Mouse (Mus musculus): ENCODE data around the gene Ttll5. TPM values are rescaled to one million over a fixed set of nuclear protein-coding genes. Genes with fewer than 3 reads are reported as not detected.

Ttll5 gene
- total RNA-seq, 1 experiment from 2014 or later: 21.7 TPM

GRCm38 (mm10) chr12:86082481-86083012 is 258.1 kb downstream of the Ttll5 start, which contains the start of gene Ift43:
Gene Ift43 (plus strand): TSS chr12:86082541.
- ATAC-seq (replicated peaks in 1 of 2; ENCODE audit: insufficient read depth in 1 of 2, low FRiP score in 2 of 2, low TSS enrichment in 1 of 2, low read depth in 1 of 2, poor library complexity in 2 of 2, severe bottlenecking in 2 of 2): peak in 1 of 2 experiments; percentile 49; a peak in 3 of 4 replicates

- ATAC-seq (replicated peaks in 1 of 2; ENCODE audit: insufficient read depth in 1 of 2, low FRiP score in 2 of 2, low TSS enrichment in 1 of 2, low read depth in 1 of 2, poor library complexity in 2 of 2, severe bottlenecking in 2 of 2): no peak
These were observed 261.4 kb downstream of the Ttll5 start for GRCm38 (mm10) chr12:86085873-86086272.

- ATAC-seq (replicated peaks in 1 of 2; ENCODE audit: insufficient read depth in 1 of 2, low FRiP score in 2 of 2, low TSS enrichment in 1 of 2, low read depth in 1 of 2, poor library complexity in 2 of 2, severe bottlenecking in 2 of 2): no peak
These were observed 262.1 kb downstream of the Ttll5 start for GRCm38 (mm10) chr12:86086550-86086949.

- ATAC-seq (replicated peaks in 1 of 2; ENCODE audit: insufficient read depth in 1 of 2, low FRiP score in 2 of 2, low TSS enrichment in 1 of 2, low read depth in 1 of 2, poor library complexity in 2 of 2, severe bottlenecking in 2 of 2): no peak
These were observed 263.6 kb downstream of the Ttll5 start for GRCm38 (mm10) chr12:86088042-86088441.

- no peak for ATAC-seq (replicated peaks in 1 of 2; ENCODE audit: insufficient read depth in 1 of 2, low FRiP score in 2 of 2, low TSS enrichment in 1 of 2, low read depth in 1 of 2, poor library complexity in 2 of 2, severe bottlenecking in 2 of 2)
These were observed 266.3 kb downstream of the Ttll5 start for GRCm38 (mm10) chr12:86090764-86091163.

- no peak for ATAC-seq (replicated peaks in 1 of 2; ENCODE audit: insufficient read depth in 1 of 2, low FRiP score in 2 of 2, low TSS enrichment in 1 of 2, low read depth in 1 of 2, poor library complexity in 2 of 2, severe bottlenecking in 2 of 2)
These were observed 267.2 kb downstream of the Ttll5 start for GRCm38 (mm10) chr12:86091601-86092132.

GRCm38 (mm10) chr12:86094075-86094474 is 269.6 kb downstream of the Ttll5 start:
- no peak for ATAC-seq (replicated peaks in 1 of 2; ENCODE audit: insufficient read depth in 1 of 2, low FRiP score in 2 of 2, low TSS enrichment in 1 of 2, low read depth in 1 of 2, poor library complexity in 2 of 2, severe bottlenecking in 2 of 2)

- no peak for ATAC-seq (replicated peaks in 1 of 2; ENCODE audit: insufficient read depth in 1 of 2, low FRiP score in 2 of 2, low TSS enrichment in 1 of 2, low read depth in 1 of 2, poor library complexity in 2 of 2, severe bottlenecking in 2 of 2)
These were observed 271.3 kb downstream of the Ttll5 start for GRCm38 (mm10) chr12:86095806-86096205.

- no peak for ATAC-seq (replicated peaks in 1 of 2; ENCODE audit: insufficient read depth in 1 of 2, low FRiP score in 2 of 2, low TSS enrichment in 1 of 2, low read depth in 1 of 2, poor library complexity in 2 of 2, severe bottlenecking in 2 of 2)
These were observed 273.3 kb downstream of the Ttll5 start for GRCm38 (mm10) chr12:86097781-86098180.

GRCm38 (mm10) chr12:86100711-86101110 is 276.3 kb downstream of the Ttll5 start:
- no peak for ATAC-seq (replicated peaks in 1 of 2; ENCODE audit: insufficient read depth in 1 of 2, low FRiP score in 2 of 2, low TSS enrichment in 1 of 2, low read depth in 1 of 2, poor library complexity in 2 of 2, severe bottlenecking in 2 of 2)

- ATAC-seq (replicated peaks in 1 of 2; ENCODE audit: insufficient read depth in 1 of 2, low FRiP score in 2 of 2, low TSS enrichment in 1 of 2, low read depth in 1 of 2, poor library complexity in 2 of 2, severe bottlenecking in 2 of 2): no peak
These were observed 278.2 kb downstream of the Ttll5 start for GRCm38 (mm10) chr12:86102686-86103085.

GRCm38 (mm10) chr12:86103391-86103790 is 278.9 kb downstream of the Ttll5 start:
- no peak for ATAC-seq (replicated peaks in 1 of 2; ENCODE audit: insufficient read depth in 1 of 2, low FRiP score in 2 of 2, low TSS enrichment in 1 of 2, low read depth in 1 of 2, poor library complexity in 2 of 2, severe bottlenecking in 2 of 2)

- ATAC-seq (replicated peaks in 1 of 2; ENCODE audit: insufficient read depth in 1 of 2, low FRiP score in 2 of 2, low TSS enrichment in 1 of 2, low read depth in 1 of 2, poor library complexity in 2 of 2, severe bottlenecking in 2 of 2): no peak
These were observed 279.4 kb downstream of the Ttll5 start for GRCm38 (mm10) chr12:86103852-86104251.

GRCm38 (mm10) chr12:86104297-86104696 is 279.8 kb downstream of the Ttll5 start:
- ATAC-seq (replicated peaks in 1 of 2; ENCODE audit: insufficient read depth in 1 of 2, low FRiP score in 2 of 2, low TSS enrichment in 1 of 2, low read depth in 1 of 2, poor library complexity in 2 of 2, severe bottlenecking in 2 of 2): no peak

- ATAC-seq (replicated peaks in 1 of 2; ENCODE audit: insufficient read depth in 1 of 2, low FRiP score in 2 of 2, low TSS enrichment in 1 of 2, low read depth in 1 of 2, poor library complexity in 2 of 2, severe bottlenecking in 2 of 2): no peak
These were observed 281.1 kb downstream of the Ttll5 start for GRCm38 (mm10) chr12:86105546-86105945.

GRCm38 (mm10) chr12:86106086-86106485 is 281.6 kb downstream of the Ttll5 start:
- no peak for ATAC-seq (replicated peaks in 1 of 2; ENCODE audit: insufficient read depth in 1 of 2, low FRiP score in 2 of 2, low TSS enrichment in 1 of 2, low read depth in 1 of 2, poor library complexity in 2 of 2, severe bottlenecking in 2 of 2)

- ATAC-seq (replicated peaks in 1 of 2; ENCODE audit: insufficient read depth in 1 of 2, low FRiP score in 2 of 2, low TSS enrichment in 1 of 2, low read depth in 1 of 2, poor library complexity in 2 of 2, severe bottlenecking in 2 of 2): no peak
These were observed 283.2 kb downstream of the Ttll5 start for GRCm38 (mm10) chr12:86107645-86108044.

GRCm38 (mm10) chr12:86109531-86109930 is 285.1 kb downstream of the Ttll5 start:
- no peak for ATAC-seq (replicated peaks in 1 of 2; ENCODE audit: insufficient read depth in 1 of 2, low FRiP score in 2 of 2, low TSS enrichment in 1 of 2, low read depth in 1 of 2, poor library complexity in 2 of 2, severe bottlenecking in 2 of 2)

GRCm38 (mm10) chr12:86110637-86111036 is 286.2 kb downstream of the Ttll5 start:
- no peak for ATAC-seq (replicated peaks in 1 of 2; ENCODE audit: insufficient read depth in 1 of 2, low FRiP score in 2 of 2, low TSS enrichment in 1 of 2, low read depth in 1 of 2, poor library complexity in 2 of 2, severe bottlenecking in 2 of 2)

Data from hematopoietic stem cell, adult 5-6 weeks (primary cell).